Mouse (Mus musculus) cortical plate, adult 2 months (tissue): ENCODE data around the gene Gnptg.

ENCODE experiments used
- CTCF ChIP-seq: fragments of 200-500 bp; IDR thresholded peaks from 2 replicates; pipeline ENCODE4 v1.5.1; 2011; ENCODE audit warnings: mild to moderate bottlenecking, control low read depth, low read length; ENCODE audit not compliant: insufficient read depth; ENCODE audit errors: extremely low read depth
- POLR2A ChIP-seq: fragments of 200-500 bp; IDR thresholded peaks from 2 replicates; pipeline ENCODE4 v1.6.1; 2011; ENCODE audit warnings: mild to moderate bottlenecking, low read length, control low read depth; ENCODE audit not compliant: insufficient read depth; ENCODE audit errors: extremely low read depth

DNA sequence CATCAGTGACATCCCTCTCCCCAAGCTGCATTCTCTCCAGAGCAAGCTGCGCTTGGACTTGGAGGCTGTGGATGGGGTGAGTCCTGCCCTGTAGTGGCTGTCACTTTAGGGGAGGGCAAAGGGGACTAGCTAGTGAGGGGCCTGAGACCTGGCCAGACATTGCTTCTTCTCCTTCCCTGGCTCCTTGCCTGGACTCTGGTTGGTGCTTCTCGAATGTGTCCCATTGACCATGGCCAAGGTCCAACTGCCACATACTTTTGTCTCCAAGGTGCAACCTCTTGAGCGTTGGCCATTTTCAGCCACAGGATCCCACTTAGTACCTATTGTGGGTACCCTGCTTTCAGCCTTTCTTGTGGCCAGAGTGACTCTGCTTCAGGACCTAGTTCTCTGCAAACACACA, 9.2 kb downstream of the Gnptg start:
- no peak for TF ChIP-seq POLR2A
- no peak for TF ChIP-seq CTCF
